Mouse (Mus musculus) lung, adult 2 months (tissue): ENCODE data around the gene Wdr46.

Experiments
- CTCF ChIP-seq: fragments of 200-500 bp; IDR thresholded peaks from 2 replicates; pipeline ENCODE4 v1.5.1; 2011; ENCODE audit warnings: mild to moderate bottlenecking, low read length, control low read depth; ENCODE audit not compliant: insufficient read depth
- POLR2A ChIP-seq: fragments of 200-500 bp; IDR thresholded peaks from 2 replicates; pipeline ENCODE4 v1.6.1; 2011; ENCODE audit warnings: low read depth, mild to moderate bottlenecking, control low read depth, low read length, borderline replicate concordance; ENCODE audit errors: extremely low read depth

GRCm38 (mm10) chr17:33940981-33941380 lies 521 bp downstream of the Wdr46 start:
- TF ChIP-seq CTCF = no peak
- TF ChIP-seq POLR2A = no peak
